Mouse (Mus musculus) ovary, postnatal 10 days (tissue): ENCODE measurements around the gene Ddx47.

Source experiments
- DNase-seq: peaks from one replicate; pipeline ENCODE4 v3.0.0; 2022; ENCODE audit warnings: low spot score

The Ddx47 gene

GRCm38 (mm10) chr6:135070347-135070746 is 58.9 kb downstream of the Ddx47 start:
- no peak for DNase-seq
